Mouse (Mus musculus) lung, postnatal 0 days (tissue): ENCODE data around the gene Ubc.

ENCODE experiments used
- CTCF ChIP-seq: IDR thresholded peaks from 2 replicates; pipeline ENCODE4 v1.5.1; 2016; ENCODE audit warnings: antibody characterized with exemption, mild to moderate bottlenecking
- EP300 ChIP-seq: IDR thresholded peaks from 2 replicates; pipeline ENCODE4 v1.6.1; 2016; ENCODE audit warnings: antibody characterized with exemption, mild to moderate bottlenecking, control low read depth

DNA sequence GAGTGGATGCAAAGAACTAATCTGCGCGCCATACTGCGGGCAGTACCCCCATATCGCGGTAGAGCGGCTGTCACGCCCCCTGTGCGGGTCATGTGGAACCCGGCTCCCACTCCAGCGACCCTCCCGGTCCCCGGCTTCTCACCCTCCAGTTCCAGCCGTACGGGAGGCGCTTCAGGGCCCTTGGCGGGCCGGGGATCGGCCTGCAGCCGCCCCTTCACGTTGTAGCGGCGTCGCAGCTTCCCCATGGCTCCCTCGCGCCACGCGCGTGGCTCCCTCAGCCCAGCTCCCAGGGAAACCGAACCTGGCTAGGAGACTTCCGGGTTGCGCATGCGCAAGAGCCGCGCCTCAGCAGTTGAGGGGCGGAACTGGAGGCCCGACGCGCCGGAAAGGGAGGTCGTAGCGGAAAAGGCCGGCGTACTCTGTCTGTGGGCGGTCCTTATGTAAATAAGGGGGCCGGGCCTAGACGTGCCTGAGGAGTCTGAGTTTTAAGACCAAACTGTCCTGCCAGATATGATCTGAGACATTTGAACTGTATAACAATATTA lies 43.9 kb upstream of the Ubc start, which contains the start of gene Dhx37:
- TF ChIP-seq CTCF (no peak), EP300 (no peak)
